Mouse (Mus musculus) liver, adult 2 months (tissue): ENCODE data around the gene Ugt1a9. TPM values are rescaled to one million over a fixed set of nuclear protein-coding genes. Genes with fewer than 3 reads are reported as not detected.
A peak's percentile ranks its signal among the peaks of the same experiment; 100 is the strongest.
"Not testable (repeated sequence)": the region's sequence is repeated elsewhere in the genome, so short reads cannot be mapped to it uniquely, and the experiment has no call there.

Experiments used
- DNase-seq: peaks from one replicate; pipeline ENCODE4 v3.0.0-alpha.2; 2011; ENCODE audit warnings: low read depth, low spot score; ENCODE audit errors: extremely low read depth
- H3K27ac ChIP-seq: fragments of 200-500 bp; replicated peaks from 2 replicates; pipeline ENCODE4 v1.5.1; 2012; ENCODE audit warnings: low read depth, mild to moderate bottlenecking, control low read depth, inconsistent platforms, low read length; ENCODE audit not compliant: insufficient read depth
- H3K27me3 ChIP-seq: fragments of 200-500 bp; 2 replicates; pipeline ENCODE4 v1.6.1; 2012; ENCODE audit warnings: mild to moderate bottlenecking, moderate library complexity, low read length, inconsistent platforms; ENCODE audit not compliant: control insufficient read depth, insufficient read depth
- H3K36me3 ChIP-seq: fragments of 200-500 bp; 2 replicates; pipeline ENCODE4 v1.6.1; 2012; ENCODE audit warnings: low read length, inconsistent platforms; ENCODE audit not compliant: control insufficient read depth, insufficient read depth
- H3K4me1 ChIP-seq: fragments of 200-500 bp; 2 replicates; pipeline ENCODE4 v1.6.1; 2011; ENCODE audit warnings: low read length; ENCODE audit not compliant: control insufficient read depth, insufficient read depth
- H3K4me3 ChIP-seq: fragments of 200-500 bp; 2 replicates; pipeline ENCODE4 v1.5.1; 2011; ENCODE audit warnings: low read depth, mild to moderate bottlenecking, control low read depth, low read length, moderate library complexity; ENCODE audit not compliant: insufficient read depth
- H3K79me2 ChIP-seq: fragments of 200-500 bp; 2 replicates; pipeline ENCODE4 v1.6.1; 2012; ENCODE audit warnings: inconsistent platforms, mild to moderate bottlenecking, low read length, moderate library complexity; ENCODE audit not compliant: control insufficient read depth, insufficient read depth
- H3K9ac ChIP-seq: fragments of 200-500 bp; 2 replicates; pipeline ENCODE4 v1.6.1; 2012; ENCODE audit warnings: low read depth, mild to moderate bottlenecking, control low read depth, inconsistent platforms, low read length
- CTCF ChIP-seq: fragments of 200-500 bp; IDR thresholded peaks from 2 replicates; pipeline ENCODE4 v1.5.1; 2011; ENCODE audit warnings: low read depth, low read length, control low read depth
- POLR2A ChIP-seq: fragments of 200-500 bp; IDR thresholded peaks from 2 replicates; pipeline ENCODE4 v1.6.1; 2011; ENCODE audit warnings: low read length, control low read depth; ENCODE audit not compliant: insufficient read depth; ENCODE audit errors: extremely low read depth
- WGBS: fragments of 180-500 bp; shearing (Covaris S2); methylation state at CpG from one replicate; pipeline ENCODE4 v1.1.7; 2018; 5-methylcytosine and 5-hydroxymethylcytosine counted together
- polyA plus RNA-seq: library from polyadenylated mRNA; depleted of rRNA; stranded (reverse); fragments of >200 nt; gene quantifications from 2 replicates; pipeline ENCODE4 v1.2.3, GENCODE M21; 2012; rRNA removed
- total RNA-seq: library from RNA; depleted of rRNA; stranded (reverse); fragments of >200 nt; gene quantifications from 2 replicates; pipeline ENCODE4 v1.2.3, GENCODE M21; 2014; rRNA removed

Gene Ugt1a9
- total RNA-seq (177 and 194 TPM in 2 replicates), polyA plus RNA-seq (142 and 259 TPM in 2 replicates)

GRCm38 (mm10) chr1:88070495-88070894 lies at the start of gene Ugt1a9:
Ugt1a9 (plus strand) TSS chr1:88070800.
- WGBS: 12% methylated on average over 2 of the region's 2 CpGs
- H3K27me3 ChIP-seq: no peaks in the 10 kb centered on the region

GRCm38 (mm10) chr1:88025244-88025643 lies 45.4 kb upstream of the Ugt1a9 start:
- DNase-seq, H3K27me3 ChIP-seq, H3K79me2 ChIP-seq, H3K36me3 ChIP-seq: not testable (repeated sequence)
- peak overlapping the region; percentile 71 for H3K4me3 ChIP-seq
- WGBS: 52% methylated on average over 3 of the region's 3 CpGs
- H3K9ac ChIP-seq: peak overlapping the region; percentile 77
- H3K27ac ChIP-seq: peak overlapping the region; percentile 81
- H3K4me1 ChIP-seq: peaks cover 18% of the 10 kb centered on the region

More at GRCm38 (mm10) chr1:88070495-88070894, at the start of gene Ugt1a9:
- Histone ChIP-seq H3K4me3 (peak within 1 kb of the TSS; percentile 64), H3K36me3 (no peaks in the 10 kb centered on the region), H3K9ac (peak within 1 kb of the TSS; percentile 71), H3K27ac (peak within 1 kb of the TSS; percentile 92), H3K4me1 (peaks cover 18% of the 10 kb centered on the region), H3K79me2 (peaks cover 8% of the 10 kb centered on the region; the same call in 1 of the 2 replicates)
- TF ChIP-seq CTCF (no peak), POLR2A (no peak)
- peak; percentile 83 for DNase-seq

- H3K9ac ChIP-seq, H3K4me1 ChIP-seq, H3K36me3 ChIP-seq, H3K4me3 ChIP-seq, H3K27me3 ChIP-seq, H3K79me2 ChIP-seq, DNase-seq, H3K27ac ChIP-seq: not testable (repeated sequence)
- WGBS: 20% methylated on average over 1 of the region's 2 CpGs
Observed at GRCm38 (mm10) chr1:88043044-88043443, 27.6 kb upstream of the Ugt1a9 start.

GRCm38 (mm10) chr1:88044832-88045437 lies 25.7 kb upstream of the Ugt1a9 start:
- WGBS: 11% methylated on average over 4 of the region's 5 CpGs
- not testable (repeated sequence) for H3K4me3 ChIP-seq, H3K9ac ChIP-seq, H3K79me2 ChIP-seq, H3K36me3 ChIP-seq, H3K27me3 ChIP-seq
- peak; percentile 92 for DNase-seq
- H3K4me1 ChIP-seq: peaks cover 12% of the 10 kb centered on the region
- peak overlapping the region; percentile 74; the same call in 1 of the 2 replicates for H3K27ac ChIP-seq

- WGBS: 85% methylated on average over 2 of the region's 2 CpGs
- H3K27ac ChIP-seq, H3K4me3 ChIP-seq, H3K27me3 ChIP-seq, H3K9ac ChIP-seq, H3K79me2 ChIP-seq, H3K36me3 ChIP-seq: not testable (repeated sequence)
- peak; percentile 34 for DNase-seq
- peaks cover 17% of the 10 kb centered on the region for H3K4me1 ChIP-seq
Observed at GRCm38 (mm10) chr1:88047408-88047807, 23.2 kb upstream of the Ugt1a9 start.

GRCm38 (mm10) chr1:88055088-88055487 lies 15.5 kb upstream of the Ugt1a9 start, which contains the start of gene Ugt1a10:
Ugt1a10 (plus strand) TSS chr1:88055388.
- peaks cover 9% of the 10 kb centered on the region for H3K4me1 ChIP-seq
- H3K9ac ChIP-seq: no peak within 1 kb of the TSS
- 38% methylated on average over 1 of the region's 1 CpGs for WGBS
- no peak within 1 kb of the TSS for H3K4me3 ChIP-seq
- TF ChIP-seq CTCF (no peak), POLR2A (no peak)
- no peak for DNase-seq
- no peaks in the 10 kb centered on the region for H3K36me3 ChIP-seq
- no peaks in the 10 kb centered on the region for H3K27me3 ChIP-seq
- no peak within 1 kb of the TSS for H3K27ac ChIP-seq
- H3K79me2 ChIP-seq: no peaks in the 10 kb centered on the region; the same call in 1 of the 2 replicates

GRCm38 (mm10) chr1:88066472-88067102 lies 4.0 kb upstream of the Ugt1a9 start:
- not testable (repeated sequence) for DNase-seq, H3K79me2 ChIP-seq, H3K27me3 ChIP-seq, H3K4me1 ChIP-seq, H3K9ac ChIP-seq, H3K36me3 ChIP-seq, H3K4me3 ChIP-seq, H3K27ac ChIP-seq
- 22% methylated on average over 1 of the region's 2 CpGs for WGBS
